Mouse (Mus musculus) adrenal gland, adult 2 months (tissue): ENCODE measurements around the gene Dars. TPM values are rescaled to one million over a fixed set of nuclear protein-coding genes. Genes with fewer than 3 reads are reported as not detected.
A peak's percentile ranks its signal among the peaks of the same experiment; 100 is the strongest.

ENCODE experiments used
- DNase-seq: peaks from one replicate; pipeline ENCODE4 v3.0.0; 2021
- polyA plus RNA-seq: library from polyadenylated mRNA; depleted of rRNA; stranded (reverse); fragments of >200 nt; gene quantifications from 2 replicates; pipeline ENCODE4 v1.2.3, GENCODE M21; 2012
- total RNA-seq, 2 experiments: library from RNA; stranded (reverse); gene quantifications; 2 replicates each; pipeline ENCODE4 v1.2.3; 2021

Dars gene
- total and polyA plus RNA-seq, 3 experiments, result 12.8 to 98.0 (median 81.7) TPM

DNA sequence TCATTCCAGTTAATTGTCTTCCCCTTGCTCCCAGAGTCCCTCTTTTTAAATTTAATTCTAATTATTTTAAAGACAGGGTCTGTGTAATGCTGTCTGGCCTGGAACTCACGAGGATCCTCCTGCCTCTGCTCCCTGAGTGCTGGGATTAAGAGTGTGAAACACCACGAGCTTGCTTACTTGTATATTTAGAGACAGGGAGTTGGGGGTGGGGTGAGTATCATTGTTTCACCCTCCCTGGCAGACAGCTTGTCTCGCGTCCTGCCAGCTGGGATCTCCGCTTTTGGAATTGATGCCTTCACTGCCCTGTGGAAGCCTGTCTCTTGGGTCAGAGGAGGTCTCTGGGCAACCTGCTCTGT, 343 bp upstream of the Dars start:
- DNase-seq, result peak; percentile 21

DNA sequence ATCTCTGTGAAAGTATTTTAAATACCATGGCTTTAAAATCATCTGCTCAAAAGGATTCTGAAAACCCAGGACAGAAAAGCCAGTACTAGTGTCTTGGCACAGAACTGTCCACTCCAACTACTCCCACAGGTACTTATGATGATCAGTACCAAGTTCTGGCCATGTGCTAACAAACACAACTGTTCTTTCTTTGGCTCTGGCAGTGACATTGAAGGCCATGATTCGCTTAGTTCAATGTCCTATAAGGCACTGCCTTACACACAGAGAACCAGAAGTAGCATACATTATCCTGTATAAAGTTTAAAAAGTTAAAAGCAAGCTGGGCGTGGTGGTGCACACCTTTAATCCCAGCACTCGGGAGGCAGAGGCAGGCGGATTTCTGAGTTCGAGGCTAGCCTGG, 6.0 kb downstream of the Dars start:
- no peak for DNase-seq

DNA sequence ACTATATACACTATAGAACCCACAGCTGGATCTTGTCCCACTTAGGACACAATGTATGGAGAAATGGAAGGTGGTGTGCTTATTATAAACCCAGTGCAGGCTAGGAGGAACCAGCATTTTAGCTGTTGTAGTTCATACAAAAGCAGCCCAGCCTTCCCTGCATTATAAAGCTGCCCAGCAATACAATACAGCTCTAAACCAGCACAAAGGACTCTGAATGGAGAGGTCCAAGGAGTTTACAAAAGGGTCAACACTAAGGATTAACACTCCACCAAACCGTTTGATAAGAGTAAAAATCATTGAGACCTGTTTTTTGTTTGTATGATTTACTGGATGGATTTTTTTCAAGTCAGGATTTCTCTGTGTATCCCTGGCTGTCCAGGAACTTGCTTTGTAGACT, 10.3 kb downstream of the Dars start:
- no peak for DNase-seq

DNA sequence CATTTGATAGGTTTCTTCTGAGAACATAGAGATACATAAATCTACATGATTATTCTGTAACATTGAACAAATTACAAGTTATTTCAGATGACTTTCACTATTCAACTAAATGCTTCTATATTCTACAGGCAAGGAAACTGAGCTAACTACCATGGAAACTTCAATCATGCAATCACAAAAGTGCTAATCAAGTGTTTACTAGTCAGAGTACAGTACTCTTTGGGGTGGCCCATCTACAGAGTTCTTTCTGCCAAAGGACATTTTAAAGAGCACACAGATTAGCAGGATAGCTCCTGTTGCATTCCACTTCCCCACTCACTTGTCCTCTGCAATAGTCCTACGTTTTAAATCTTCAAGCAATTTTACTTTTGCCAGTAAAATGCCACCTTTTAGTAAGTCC, 11.5 kb downstream of the Dars start:
- DNase-seq, result no peak

DNA sequence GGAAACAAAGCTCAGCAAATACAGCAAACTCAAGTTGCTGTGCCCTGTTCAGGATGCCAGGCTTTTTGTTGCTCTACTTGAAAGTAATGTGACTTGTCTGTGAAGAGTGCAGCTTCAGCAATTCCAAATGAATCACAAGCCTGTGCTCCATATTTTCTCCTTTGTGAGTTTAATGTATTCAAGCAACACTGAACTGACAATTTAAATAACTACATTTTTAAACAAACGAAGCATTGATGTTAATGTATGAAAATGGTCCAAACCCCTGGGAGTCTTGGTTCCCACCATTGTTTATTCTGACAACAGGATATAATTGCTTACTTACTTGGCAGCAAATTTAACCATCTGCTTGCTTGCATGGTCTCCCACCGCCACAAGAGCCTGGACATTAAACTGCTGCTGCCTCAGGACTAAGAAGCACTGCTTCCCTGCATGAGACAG, 12.1 kb downstream of the Dars start:
- DNase-seq, result no peak

DNA sequence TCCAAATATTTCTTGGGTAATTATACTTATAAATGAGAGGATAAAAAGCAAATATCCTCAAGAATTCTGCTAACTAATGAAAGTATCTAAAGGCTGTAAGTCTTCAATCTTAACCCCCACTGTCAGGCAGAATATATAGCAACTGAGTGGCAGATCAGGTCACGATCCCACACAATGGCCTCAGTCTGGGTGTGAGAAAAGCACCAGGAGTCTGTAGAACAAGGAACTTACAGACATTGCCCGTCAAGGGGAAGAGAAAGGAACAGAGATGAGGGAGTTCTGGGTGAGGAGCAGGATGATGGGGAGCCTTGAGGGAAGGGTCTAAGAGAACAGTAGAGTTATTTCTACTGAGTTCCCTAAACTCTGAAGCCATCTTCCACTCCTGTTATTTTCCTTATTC, 16.2 kb downstream of the Dars start:
- DNase-seq, result no peak

DNA sequence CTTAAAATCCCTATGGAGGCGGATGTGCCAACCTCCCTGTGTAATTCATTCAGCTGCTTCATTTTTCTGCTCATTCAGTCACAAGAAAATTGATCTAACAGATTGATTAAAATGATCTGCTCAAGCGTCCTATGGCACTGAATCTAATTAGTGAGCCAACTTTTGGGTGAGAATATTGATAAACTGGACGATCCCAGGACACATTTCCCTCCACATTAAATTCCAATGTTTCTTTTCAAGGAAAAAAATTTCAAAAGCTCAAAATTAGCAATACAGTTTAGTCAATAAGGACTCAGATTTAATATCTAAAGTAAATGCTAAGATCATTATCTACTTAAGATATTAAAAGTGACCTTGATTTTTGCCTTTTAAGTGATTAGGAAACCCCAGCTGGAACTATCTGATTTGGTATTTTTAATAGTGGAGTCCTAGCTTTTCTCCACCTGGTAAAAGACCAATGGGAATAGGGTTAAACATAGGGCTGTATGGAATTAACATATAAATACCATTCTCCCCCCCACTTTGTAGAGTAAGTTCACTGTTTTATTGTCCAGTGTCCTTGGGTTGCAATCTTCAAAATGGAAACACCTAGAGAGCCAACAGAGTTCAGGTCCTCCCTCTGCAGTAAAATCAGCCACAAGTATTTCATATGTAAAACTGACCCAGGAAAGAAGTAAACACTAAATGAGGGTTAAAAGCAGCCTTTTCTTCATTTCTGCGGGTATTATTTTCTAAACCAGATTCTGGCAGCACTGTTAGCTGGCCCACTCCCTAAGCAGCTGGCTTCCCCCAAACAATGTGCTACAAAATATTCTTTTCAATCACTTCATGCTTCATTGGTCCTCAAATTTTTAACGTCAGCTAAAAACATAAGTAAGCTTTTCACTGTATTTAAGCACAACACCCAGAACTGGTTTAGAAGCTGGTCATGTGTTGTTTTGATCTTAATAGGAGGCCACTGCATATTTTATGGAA, 16.9 kb downstream of the Dars start:
- DNase-seq, result no peak

DNA sequence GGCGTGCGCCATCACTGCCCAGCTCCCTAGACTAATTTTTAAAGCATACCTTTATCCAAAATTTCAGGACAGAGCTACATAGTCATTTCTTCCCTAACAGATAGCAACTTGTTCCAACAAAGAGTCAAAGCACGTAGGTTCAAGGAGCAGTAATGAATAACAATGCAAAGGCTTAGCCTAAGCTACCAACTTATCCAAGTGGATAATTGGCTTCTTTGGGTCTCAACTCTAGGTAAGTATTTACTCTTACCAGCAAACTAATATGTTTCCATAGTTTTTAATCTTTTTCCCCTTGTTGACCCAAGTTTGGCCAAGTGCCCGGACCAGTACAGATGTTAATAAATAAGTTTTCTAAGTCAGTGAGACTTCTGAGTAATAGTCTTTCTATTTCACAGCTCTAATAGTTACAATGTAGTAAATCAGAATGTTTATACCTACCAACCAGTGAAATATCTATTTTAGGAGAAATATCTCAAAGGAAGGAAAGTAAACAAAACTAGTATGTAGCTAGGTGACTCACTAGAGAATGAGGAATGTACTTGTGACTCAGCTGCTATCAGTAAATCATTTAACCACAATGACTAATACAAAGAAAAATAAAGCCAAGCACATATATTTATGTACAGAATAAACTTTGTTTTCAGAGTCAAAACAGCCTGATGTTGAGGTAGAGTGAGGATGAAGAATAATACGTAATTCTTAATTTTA, 18.3 kb downstream of the Dars start:
- DNase-seq, result no peak

DNA sequence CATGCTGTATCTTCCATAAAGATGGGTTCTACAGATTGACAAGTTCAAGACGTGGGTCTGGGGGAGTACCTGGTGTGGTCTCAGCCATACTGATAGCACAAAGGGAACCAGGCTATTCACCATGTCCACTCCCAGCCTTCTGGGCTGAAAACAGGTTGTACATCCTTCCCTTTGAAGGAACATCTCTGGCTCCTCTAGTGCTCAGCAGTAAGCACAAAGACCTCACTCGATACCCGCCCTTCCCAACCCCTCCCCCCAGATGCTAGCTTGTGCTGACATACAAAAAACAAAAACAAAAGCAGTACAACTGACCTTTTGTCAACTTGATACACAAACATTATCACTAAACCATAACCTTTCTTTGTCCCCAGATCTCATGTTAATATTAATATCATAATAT, 22.5 kb downstream of the Dars start:
- no peak for DNase-seq

DNA sequence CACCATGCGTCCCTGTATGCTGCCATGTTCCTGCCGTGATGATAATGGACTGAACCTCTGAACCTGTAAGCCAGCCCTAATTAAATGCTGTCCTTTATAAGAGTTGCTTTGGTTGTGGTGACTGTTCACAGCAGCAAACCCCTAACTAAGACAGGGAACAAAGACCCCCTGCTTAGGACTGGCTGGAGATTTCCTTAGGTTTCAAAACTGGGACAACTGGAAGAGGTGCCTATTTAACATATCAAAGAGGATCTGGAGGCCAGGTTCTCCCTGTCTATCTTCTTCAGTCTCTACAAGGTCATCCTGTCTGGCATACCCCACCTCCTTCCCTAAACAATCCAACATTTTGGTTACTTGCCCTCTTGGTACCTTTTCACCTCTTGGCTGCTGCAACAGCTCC, 24.8 kb downstream of the Dars start:
- no peak for DNase-seq

DNA sequence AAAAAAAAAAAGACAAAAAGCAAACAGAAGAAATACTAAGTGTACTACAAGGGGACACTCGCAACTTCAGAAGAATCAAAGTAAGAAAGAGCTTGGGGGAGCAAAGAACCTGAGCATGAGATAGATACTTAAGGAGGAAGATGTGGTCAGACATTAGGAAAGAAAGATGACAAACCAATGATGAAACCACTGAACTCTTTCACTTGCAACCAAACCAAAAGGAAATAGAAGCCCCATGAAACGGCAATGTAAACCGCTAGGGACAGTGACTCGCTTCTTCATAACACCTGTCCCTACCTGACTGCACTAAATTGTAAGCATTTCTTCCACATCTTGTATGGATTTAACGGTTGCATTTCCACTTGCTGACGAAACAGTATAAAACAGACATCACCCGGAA, 30.7 kb downstream of the Dars start:
- no peak for DNase-seq

DNA sequence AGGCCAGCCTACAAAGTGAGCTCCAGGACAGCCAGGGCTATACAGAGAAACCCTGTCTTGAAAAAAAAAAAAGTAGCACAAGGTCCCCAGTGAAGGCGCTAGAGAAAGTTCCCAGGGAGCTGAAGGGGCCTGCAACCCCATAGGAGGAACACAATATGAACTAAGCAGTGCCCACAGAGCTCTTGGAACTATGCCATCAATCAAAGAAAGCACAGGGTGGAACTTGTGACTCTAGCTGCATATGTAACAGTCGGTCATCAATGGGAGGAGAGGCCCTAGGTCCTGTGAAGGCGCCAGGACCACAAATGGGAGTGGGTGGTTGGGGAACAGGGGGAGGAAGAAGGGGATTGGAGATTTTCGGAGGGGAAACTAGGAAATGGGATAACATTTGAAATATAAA, 40.3 kb downstream of the Dars start:
- DNase-seq, result no peak

DNA sequence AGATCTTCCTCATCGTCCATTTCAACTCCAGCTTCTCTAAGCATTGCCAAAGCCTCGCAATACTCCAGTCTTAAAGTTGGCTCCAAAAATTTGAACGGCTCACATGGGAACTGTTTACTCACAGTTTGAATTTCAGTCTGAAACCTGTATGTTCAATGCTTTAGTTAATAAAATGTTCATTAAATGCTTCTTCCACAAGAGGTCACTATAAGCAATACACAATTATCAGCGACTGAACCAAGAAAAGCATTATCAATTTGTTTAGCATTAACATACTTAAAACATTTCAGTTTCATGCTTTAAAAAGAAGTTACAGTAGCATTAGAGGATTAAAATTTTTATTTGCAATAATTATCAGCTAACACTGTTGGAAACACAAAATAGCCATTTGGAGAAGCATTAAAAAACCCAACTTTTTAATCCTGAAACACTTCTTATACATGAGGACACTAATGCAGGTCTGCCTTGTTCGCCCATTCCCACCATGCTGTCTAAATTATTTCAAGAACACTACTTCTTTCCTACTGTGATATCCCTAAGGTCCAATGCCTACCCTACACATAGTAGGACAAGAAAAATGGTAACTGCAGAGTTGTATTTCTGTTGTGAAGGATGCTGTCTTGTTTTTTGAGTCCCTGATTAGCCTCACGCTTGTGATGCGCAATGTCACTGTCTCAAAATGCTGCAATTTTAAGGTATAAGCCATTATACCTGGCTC, 44.9 kb downstream of the Dars start:
- no peak for DNase-seq

DNA sequence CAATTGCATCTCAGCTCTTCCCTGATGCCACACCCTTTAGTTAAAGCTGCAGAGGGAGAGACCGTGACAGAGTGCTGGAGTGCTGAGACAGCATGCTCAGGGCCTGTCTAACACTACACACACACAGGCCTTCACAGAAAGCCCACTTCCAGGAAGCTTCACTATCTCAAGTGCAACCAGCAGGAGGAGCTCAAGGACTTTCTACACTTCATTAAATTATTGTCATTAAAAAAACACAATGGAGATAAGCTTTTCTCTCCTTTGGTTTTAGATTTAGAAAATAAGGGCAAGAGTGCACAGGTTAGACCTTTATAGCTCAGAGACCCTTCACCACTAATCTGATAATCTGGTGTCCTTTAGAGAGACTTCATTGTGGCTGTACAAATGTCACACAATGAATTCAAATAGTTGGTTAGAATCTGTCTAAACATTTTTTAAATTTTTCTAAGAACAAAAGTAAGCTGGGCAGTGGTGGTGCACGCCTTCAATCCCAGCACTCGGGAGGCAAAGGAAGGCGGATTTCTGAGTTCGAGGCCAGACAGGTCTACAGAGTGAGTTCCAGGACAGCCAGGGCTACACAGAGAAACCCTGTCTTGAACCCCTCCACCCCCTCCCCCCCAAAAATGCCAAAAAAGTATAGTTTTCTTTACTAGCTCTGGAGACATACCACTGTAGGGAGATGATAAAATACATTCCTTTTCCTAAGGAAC, 48.3 kb downstream of the Dars start:
- peak; percentile 6 for DNase-seq

DNA sequence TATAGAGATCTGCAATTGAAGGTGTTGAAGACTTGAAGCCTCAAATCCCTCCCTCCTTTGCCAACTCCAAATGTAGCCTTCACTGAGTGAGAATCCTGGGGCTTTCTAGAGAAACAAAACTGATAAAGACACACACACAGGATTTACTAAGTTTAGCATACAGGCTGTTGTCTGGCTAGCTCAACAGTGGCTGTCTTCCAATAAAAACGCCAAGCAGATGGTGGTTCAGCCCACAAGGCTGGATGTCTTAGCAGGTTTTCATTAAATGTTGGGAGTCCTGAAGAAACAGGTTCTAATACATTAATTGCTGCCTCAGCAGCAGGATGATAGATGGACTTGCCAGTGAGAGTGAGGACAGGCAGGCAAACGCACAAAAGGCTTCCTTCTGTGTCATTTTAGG, 56.6 kb downstream of the Dars start:
- DNase-seq, result no peak

DNA sequence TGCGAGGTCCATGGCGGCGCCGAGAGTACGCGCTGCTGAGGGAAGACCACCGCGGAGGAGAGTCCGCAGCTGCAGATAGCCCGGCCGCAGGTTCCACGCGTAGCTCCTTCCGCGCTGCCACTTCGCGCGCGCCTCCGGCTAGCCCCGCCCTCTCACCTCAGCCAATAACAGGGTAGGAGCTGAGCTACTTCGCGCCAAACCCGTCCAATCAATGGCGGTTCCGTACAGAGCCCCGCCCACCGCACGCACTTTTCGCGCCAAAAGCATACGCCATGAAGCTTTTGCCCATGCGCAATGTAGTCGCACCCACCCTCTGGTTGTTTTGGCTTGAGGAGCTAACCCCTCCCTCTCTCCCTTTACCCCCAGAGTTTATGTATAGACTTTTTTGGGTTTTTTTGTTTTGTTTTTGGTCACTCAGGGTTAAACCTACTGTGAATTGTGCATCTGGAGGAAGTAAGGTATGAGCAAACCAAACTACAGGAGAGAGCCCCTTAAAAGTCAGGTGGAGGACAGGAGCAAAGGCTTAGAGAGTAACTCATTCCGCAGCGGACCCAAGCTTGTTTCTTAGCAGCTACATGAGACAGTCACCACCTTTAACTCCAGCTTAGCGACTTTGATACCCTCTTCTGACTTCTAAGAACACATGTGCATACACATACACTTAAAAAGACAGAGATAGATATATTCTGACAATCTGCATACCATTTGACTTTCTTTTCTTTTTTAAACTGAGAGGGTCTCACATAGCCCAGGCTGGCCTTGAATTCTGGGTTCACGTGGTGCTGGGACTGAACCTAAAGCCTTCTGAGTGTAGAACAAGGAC, 57.4 kb downstream of the Dars start, which contains the start of gene Mcm6:
TSS of gene Mcm6 (minus strand) at position 111 of the 823 bp plus-strand sequence.
- DNase-seq, result peak; percentile 95

DNA sequence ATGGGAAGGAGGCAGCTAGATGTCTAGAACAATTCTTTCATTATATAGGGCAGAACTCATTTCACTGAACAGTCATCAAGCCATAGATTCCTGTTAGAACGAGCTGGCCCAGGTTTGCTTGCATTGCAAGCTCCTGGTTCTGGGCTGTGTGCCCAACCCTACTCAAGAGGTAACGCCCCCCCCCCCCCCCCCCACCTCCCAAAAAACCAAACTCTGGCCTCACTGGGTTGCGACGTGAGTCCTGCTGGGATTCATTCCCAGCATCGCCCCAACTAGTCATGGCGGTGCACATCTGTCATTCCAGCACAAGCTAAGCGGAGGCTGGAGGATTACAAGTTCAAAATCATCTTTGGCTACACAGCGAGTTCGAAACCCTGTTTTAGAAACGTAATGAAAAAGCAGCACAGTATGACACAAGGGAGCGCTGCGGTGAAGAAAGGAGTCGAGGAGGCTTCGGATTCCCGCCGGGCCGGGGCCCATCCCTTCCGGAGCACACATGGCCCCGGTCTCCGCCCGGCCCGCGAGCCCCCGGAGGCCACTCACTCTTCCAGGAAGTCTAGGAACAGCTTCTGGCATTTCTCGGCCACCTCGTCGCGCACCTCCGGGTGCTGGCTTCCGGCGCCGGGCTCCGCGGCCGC, 58.1 kb downstream of the Dars start:
- DNase-seq, result no peak

DNA sequence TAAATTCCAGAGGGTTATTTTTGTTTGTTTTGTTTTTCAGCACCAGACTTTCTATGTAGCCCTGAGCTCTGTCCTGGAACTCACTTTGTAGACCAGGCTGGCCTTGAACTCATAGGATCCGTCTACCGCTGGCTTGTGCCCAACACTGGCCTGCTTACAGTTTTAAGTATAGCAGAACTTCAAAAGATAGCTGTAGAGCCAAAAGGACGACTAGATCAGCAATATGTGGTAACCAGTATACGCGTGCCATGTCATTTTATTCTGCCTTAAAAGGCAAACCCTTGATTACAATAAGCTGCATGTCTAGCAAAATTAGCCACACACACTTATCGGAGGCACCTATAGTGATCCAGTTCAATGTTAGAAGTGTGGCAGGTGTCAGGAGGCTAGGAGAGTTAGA, 58.9 kb downstream of the Dars start:
- peak; percentile 63 for DNase-seq

DNA sequence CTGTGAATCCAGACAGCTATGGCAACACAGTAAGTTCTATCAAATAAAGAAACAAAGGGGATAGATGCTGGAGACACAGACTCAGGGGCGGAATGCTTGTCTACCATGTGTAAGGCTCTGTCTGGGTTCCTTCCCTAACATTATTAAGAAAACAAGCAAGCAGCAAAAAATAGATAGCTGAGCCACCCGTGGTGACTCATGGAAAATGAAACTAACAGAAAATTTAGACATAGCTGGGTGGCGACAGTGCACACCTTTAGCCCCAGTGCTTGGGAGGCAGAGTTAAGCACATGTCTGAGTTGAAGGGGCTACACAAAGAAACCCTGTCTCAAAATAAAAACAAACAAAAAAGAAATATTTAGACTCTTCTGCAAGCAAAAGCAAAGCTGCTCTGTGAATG, 59.7 kb downstream of the Dars start:
- peak; percentile 49 for DNase-seq

DNA sequence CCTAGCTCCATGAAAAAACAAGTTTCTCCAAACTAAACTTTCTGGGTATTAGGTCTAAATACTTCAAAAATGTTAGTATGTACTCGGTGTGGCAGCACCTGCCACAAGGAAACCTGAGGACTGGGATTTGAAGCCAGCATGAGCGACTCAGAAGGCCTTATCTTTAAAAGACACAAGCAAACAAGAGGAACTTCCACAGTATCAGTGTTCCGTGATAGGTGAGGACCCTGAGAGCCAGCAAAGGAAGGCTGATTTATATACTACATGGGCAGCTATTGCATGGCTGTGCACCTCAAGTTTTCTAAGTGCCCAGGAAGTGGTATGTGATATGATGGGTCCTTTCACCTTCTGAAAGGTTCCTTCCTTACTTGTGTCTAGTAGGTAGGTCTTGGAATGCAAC, 64.1 kb downstream of the Dars start:
- no peak for DNase-seq

DNA sequence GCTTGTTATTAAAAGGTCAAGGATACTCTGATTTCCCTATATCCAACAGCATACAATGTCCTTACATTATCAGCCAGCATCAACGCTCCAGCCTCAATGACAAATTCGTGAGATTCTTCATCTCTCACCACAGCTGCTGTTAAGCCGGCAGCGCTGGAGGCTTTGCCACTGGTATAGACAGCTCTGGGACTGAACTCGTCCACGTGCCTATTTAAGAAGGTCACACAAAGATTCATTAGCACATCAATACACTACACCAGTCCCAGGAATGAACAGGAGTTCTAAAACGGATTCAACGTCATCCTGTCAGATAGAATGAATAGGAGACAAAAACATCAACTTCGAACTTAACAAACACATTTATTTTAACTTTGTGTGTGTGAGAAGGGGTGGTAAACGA, 72.9 kb downstream of the Dars start:
- no peak for DNase-seq
